Mouse (Mus musculus) mesoderm, embryonic 11.5 days (tissue): ENCODE measurements around the gene Rps9.
A peak's percentile ranks its signal among the peaks of the same experiment; 100 is the strongest.

ENCODE experiments used
- DNase-seq: peaks from one replicate; pipeline ENCODE4 v3.0.0-alpha.2; 2012; ENCODE audit warnings: low read depth, low spot score

Gene Rps9

GRCm38 (mm10) chr7:3703879-3704441 is at the start of gene Rps9:
Gene Rps9 (plus strand): TSS chr7:3703993.
- DNase-seq = peak; percentile 98

- no peak for DNase-seq
Observed at GRCm38 (mm10) chr7:3656966-3657365, 46.8 kb upstream of the Rps9 start.

GRCm38 (mm10) chr7:3658578-3658977 is 45.2 kb upstream of the Rps9 start:
- no peak for DNase-seq

GRCm38 (mm10) chr7:3664524-3665214 is 39.1 kb upstream of the Rps9 start:
- DNase-seq = peak; percentile 24

GRCm38 (mm10) chr7:3665215-3666114 is 38.3 kb upstream of the Rps9 start, which contains the start of gene Leng1:
Gene Leng1 (minus strand): TSS chr7:3665840.
- DNase-seq = peak; percentile 97

- DNase-seq = peak; percentile 29
Observed at GRCm38 (mm10) chr7:3666921-3667391, 36.8 kb upstream of the Rps9 start.

GRCm38 (mm10) chr7:3674507-3675227 is 29.1 kb upstream of the Rps9 start:
- peak; percentile 87 for DNase-seq

GRCm38 (mm10) chr7:3675228-3675548 is 28.6 kb upstream of the Rps9 start:
- DNase-seq = no peak

GRCm38 (mm10) chr7:3676371-3676770 is 27.4 kb upstream of the Rps9 start:
- no peak for DNase-seq

GRCm38 (mm10) chr7:3677342-3677741 is 26.5 kb upstream of the Rps9 start, which contains the start of gene Tmc4:
Gene Tmc4 (minus strand): TSS chr7:3677553.
- DNase-seq = no peak

GRCm38 (mm10) chr7:3683908-3684550 is 19.8 kb upstream of the Rps9 start:
- DNase-seq = no peak

- no peak for DNase-seq
Observed at GRCm38 (mm10) chr7:3684698-3685097, 19.1 kb upstream of the Rps9 start.

- no peak for DNase-seq
Observed at GRCm38 (mm10) chr7:3685400-3686187, 18.2 kb upstream of the Rps9 start.

GRCm38 (mm10) chr7:3691919-3692318 is 11.9 kb upstream of the Rps9 start:
- no peak for DNase-seq

- DNase-seq = no peak
Observed at GRCm38 (mm10) chr7:3692382-3692986, 11.3 kb upstream of the Rps9 start, which contains the start of gene Tsen34. Gene Tsen34 (plus strand): TSS chr7:3692863.

- DNase-seq = peak; percentile 97
Observed at GRCm38 (mm10) chr7:3692987-3693808, 10.6 kb upstream of the Rps9 start, which contains the start of gene Mboat7. Gene Mboat7 (minus strand): TSS chr7:3693523.

- DNase-seq = no peak
Observed at GRCm38 (mm10) chr7:3693809-3694075, 10.1 kb upstream of the Rps9 start.

- DNase-seq = peak; percentile 88
Observed at GRCm38 (mm10) chr7:3694076-3694948, 9.5 kb upstream of the Rps9 start.
